ENCODE assay signal across 26 mouse cellular contexts in genomic region chr10:59795085-59795484, GRCm38 (mm10).
"Had no signal": no experiment of that assay in that cellular context is flagged by ENCODE, and none has a peak within 500 bp of the region (broad histone marks: within the 10 kb centered on the region; RNA-seq: fewer than 3 reads in every experiment).

No protein-coding gene starts in this region.

- H3K4me3 ChIP-seq: gastrocnemius, adult 2 months; heart, adult 2 months; heart, embryonic 13.5 days; heart, embryonic 15.5 days; hindbrain, embryonic 13.5 days; hindbrain, embryonic 15.5 days; limb, embryonic 13.5 days; limb, embryonic 15.5 days; liver, embryonic 13.5 days; liver, embryonic 15.5 days had no signal

- H3K9ac ChIP-seq: heart, embryonic 13.5 days; heart, embryonic 15.5 days; hindbrain, embryonic 13.5 days; hindbrain, embryonic 15.5 days; limb, embryonic 13.5 days; limb, embryonic 15.5 days; liver, embryonic 13.5 days; liver, embryonic 15.5 days; liver, postnatal 0 days had no signal

- H3K27ac ChIP-seq: gastrocnemius, adult 2 months; heart, adult 2 months; heart, embryonic 13.5 days; heart, embryonic 15.5 days; hindbrain, embryonic 13.5 days; hindbrain, embryonic 15.5 days; hindbrain, postnatal 0 days; limb, embryonic 13.5 days; limb, embryonic 15.5 days; liver, embryonic 13.5 days; liver, embryonic 15.5 days had no signal

- H3K27me3 ChIP-seq: heart, embryonic 13.5 days; heart, embryonic 15.5 days; hindbrain, embryonic 13.5 days; hindbrain, embryonic 15.5 days; limb, embryonic 13.5 days; limb, embryonic 15.5 days; liver, embryonic 13.5 days; liver, embryonic 15.5 days had no signal

- H3K4me2 ChIP-seq: heart, embryonic 11.5 days; heart, embryonic 13.5 days; heart, embryonic 15.5 days; hindbrain, embryonic 13.5 days; hindbrain, embryonic 15.5 days; limb, embryonic 13.5 days; limb, embryonic 15.5 days; liver, embryonic 11.5 days; liver, embryonic 13.5 days; liver, embryonic 15.5 days had no signal

- H3K36me3 ChIP-seq: hindbrain, embryonic 15.5 days had no signal

- DNase-seq: gastrocnemius, adult 2 months; gastrocnemius, postnatal 10 days; gastrocnemius, postnatal 25 days; heart, adult 2 months; heart, postnatal 14 days; heart, postnatal 36 days; kidney, adult 11 months; kidney, adult 8-10 months; kidney, postnatal 10 days; kidney, postnatal 36 days; layer of hippocampus, adult 9-11 months; layer of hippocampus, postnatal 36 days; left cerebral cortex, postnatal 4 days; liver, embryonic 13.5 days; liver, postnatal 0 days had no signal

- ATAC-seq: hindbrain, postnatal 0 days; intestine, embryonic 16.5 days; liver, postnatal 0 days had no signal

- H3K9me3 ChIP-seq: heart, embryonic 13.5 days; hindbrain, embryonic 13.5 days; hindbrain, embryonic 15.5 days; limb, embryonic 13.5 days; limb, embryonic 15.5 days; liver, embryonic 13.5 days; liver, embryonic 15.5 days had no signal
